Mouse (Mus musculus) ES-CJ7 (cell line): ENCODE results near the gene Tgm1.
A peak's percentile ranks its signal among the peaks of the same experiment; 100 is the strongest.

Experiments
- DNase-seq: peaks from one replicate; pipeline ENCODE4 v3.0.0; 2011; ENCODE audit warnings: low read depth, low spot score

Gene Tgm1

GRCm38 (mm10) chr14:55672741-55673060, 41.0 kb downstream of the Tgm1 start:
- no peak for DNase-seq

- DNase-seq, result peak; percentile 99
Observed at GRCm38 (mm10) chr14:55671833-55672740, 41.6 kb downstream of the Tgm1 start, which contains the start of the genes Gmpr2 and Nedd8. Gene Gmpr2, plus strand, starts transcription at chr14:55671941. Gene Nedd8, minus strand, starts transcription at chr14:55672124.

GRCm38 (mm10) chr14:55671486-55671832, 42.3 kb downstream of the Tgm1 start:
- DNase-seq, result no peak

GRCm38 (mm10) chr14:55660636-55661035, 53.1 kb downstream of the Tgm1 start:
- no peak for DNase-seq

GRCm38 (mm10) chr14:55659960-55660573, 53.7 kb downstream of the Tgm1 start, which contains the start of gene Mdp1:
Gene Mdp1, minus strand, starts transcription at chr14:55660508.
- peak; percentile 88 for DNase-seq

GRCm38 (mm10) chr14:55658011-55658410, 55.7 kb downstream of the Tgm1 start:
- no peak for DNase-seq

DNA sequence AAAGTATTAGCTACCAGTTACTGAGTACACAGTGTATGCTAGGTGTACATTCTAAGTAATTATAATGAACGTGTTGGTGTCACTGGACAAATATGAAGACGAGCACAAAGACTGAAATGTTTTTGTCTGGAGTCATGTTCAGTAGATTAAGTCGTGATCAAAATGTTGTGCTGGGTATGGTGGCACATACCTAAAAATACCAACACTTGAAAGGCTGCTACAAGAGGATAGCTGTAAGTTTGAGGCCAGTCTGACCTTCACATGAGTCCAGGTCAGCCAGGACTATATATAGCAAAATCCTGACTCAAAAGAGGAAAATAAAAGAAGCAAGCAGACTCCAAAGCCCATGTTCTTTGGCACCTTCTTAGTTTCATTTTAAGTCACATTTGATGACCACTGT, 56.8 kb downstream of the Tgm1 start:
- DNase-seq, result no peak

DNA sequence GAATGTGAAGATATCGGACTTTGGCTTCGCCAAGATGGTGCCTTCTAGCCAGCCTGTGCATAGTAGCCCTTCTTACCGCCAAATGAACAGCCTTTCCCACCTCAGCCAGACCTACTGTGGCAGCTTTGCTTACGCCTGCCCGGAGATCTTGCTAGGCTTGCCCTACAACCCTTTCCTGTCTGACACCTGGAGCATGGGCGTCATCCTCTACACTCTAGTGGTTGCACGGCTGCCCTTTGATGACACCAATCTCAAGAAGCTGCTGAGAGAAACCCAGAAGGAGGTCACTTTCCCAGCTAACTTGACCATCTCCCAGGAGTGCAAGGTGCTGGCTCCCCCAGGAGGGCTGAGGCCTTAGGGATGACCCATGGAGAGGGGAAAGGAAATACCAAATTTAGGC, 62.2 kb downstream of the Tgm1 start:
- no peak for DNase-seq
